In the genomic region with DNA sequence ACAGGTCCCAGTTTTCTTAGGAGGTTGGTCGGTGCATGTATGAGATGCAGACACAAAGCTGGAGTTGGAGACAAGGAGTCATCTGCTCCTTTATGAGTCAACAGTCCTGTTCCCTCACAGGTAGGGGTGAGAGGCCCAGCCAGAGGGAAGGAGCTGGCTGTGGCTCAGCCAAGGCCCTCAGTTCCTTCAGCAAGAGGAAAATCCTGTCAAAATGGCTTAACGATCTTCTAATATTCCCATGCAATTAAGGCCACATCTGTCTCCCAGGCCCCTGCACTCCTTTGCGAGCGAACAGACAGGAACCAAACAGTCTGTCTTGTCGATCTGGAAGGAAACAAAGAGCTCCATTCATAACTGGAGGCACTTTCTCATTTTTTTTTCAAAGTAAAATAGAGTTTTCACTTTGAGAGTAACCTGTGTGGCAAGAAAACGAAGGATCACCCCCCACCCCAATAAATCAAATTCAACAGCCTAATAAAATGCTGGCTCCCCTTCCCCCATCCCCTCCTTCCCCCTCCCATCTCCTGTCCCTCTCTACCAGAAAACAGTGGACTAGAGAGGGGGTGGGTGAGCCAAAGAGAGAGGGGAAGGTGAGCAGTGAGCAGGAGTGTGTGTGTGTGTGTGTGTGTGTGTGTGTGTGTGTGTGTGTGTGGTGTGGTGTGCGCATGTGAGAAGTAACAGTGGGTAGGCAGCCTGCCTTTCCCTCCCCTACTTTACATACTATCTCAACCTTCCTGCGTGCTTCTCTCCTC, we compare ENCODE assay signal across 11 mouse cellular contexts. TPM values are rescaled to one million over a fixed set of nuclear protein-coding genes. Genes with fewer than 3 reads are reported as not detected.
DNase-seq lines count a peak whose midpoint lies in the region; ATAC-seq and TF ChIP-seq lines count a peak whose summit lies in the region.
"Had no signal": no experiment of that assay in that cellular context is flagged by ENCODE, and none has a peak within 500 bp of the region (broad histone marks: within the 10 kb centered on the region; RNA-seq: fewer than 3 reads in every experiment).

No protein-coding gene starts in this region.

- DNase-seq in heart, embryonic 10.5 days (ENCODE audit: low spot score): no peak
- no peak for DNase-seq in heart, adult 2 months
- DNase-seq in lung, postnatal 36 days: no peak
- peak; percentile 51 for DNase-seq in embryo, embryonic 11.5 days (ENCODE audit: low read depth, low spot score)
- DNase-seq in naive thymus-derived CD4-positive, alpha-beta T cell, adult 2 months (ENCODE audit: low read depth): peak; percentile 47
- DNase-seq in right cerebral cortex, postnatal 36 days (ENCODE audit: low spot score in 2 of 2): no peak
- DNase-seq in gastrocnemius, adult 18-20 months (ENCODE audit: low spot score): no peak
- DNase-seq: cerebellum, adult 11 months; right cerebral cortex, postnatal 25 days had no signal

- TF ChIP-seq CTCF in heart, adult 2 months (IDR thresholded peaks at IDR 0.05): no peak

- H3K9ac ChIP-seq in heart, adult 2 months (ENCODE audit: low read depth, low read length): no peak overlapping the region
- H3K9ac ChIP-seq in lung, embryonic 16.5 days (ENCODE audit: low read length): no peak overlapping the region

- no peaks in the 10 kb centered on the region for H3K36me3 ChIP-seq in heart, embryonic 10.5 days
- H3K36me3 ChIP-seq in heart, adult 2 months (ENCODE audit: control insufficient read depth, insufficient read depth, low read length): peaks cover 16% of the 10 kb centered on the region
- no peaks in the 10 kb centered on the region for H3K36me3 ChIP-seq in lung, embryonic 16.5 days (ENCODE audit: control insufficient read depth, insufficient read depth, low read length)
- H3K36me3 ChIP-seq: midbrain, embryonic 10.5 days had no signal

- no peak for ATAC-seq in lung, embryonic 16.5 days (ENCODE audit: low read depth)

- 32% methylated on average over 8 of the region's 8 CpGs for WGBS in heart, embryonic 10.5 days
- 48% methylated on average over 8 of the region's 8 CpGs for WGBS in heart, adult 2 months
- 26% methylated on average over 8 of the region's 8 CpGs for WGBS in lung, embryonic 16.5 days

- 0 out of 2 replicates have a peak overlapping the region, but pooled peaks have one; percentile 18 for H3K4me3 ChIP-seq in heart, embryonic 10.5 days
- no peak overlapping the region for H3K4me3 ChIP-seq in heart, adult 2 months
- H3K4me3 ChIP-seq in lung, embryonic 16.5 days (ENCODE audit: low read length): no peak overlapping the region
- H3K4me3 ChIP-seq: midbrain, embryonic 10.5 days had no signal

- H3K79me2 ChIP-seq in heart, adult 2 months (replicated peaks; ENCODE audit: control insufficient read depth, insufficient read depth, low read length): peaks cover 4% of the 10 kb centered on the region

- H3K27me3 ChIP-seq in heart, embryonic 10.5 days (ENCODE audit: insufficient read depth, poor library complexity, severe bottlenecking): no peaks in the 10 kb centered on the region; the same call in 1 of the 2 replicates
- H3K27me3 ChIP-seq in heart, adult 2 months (ENCODE audit: control insufficient read depth, insufficient read depth, low read length): no peaks in the 10 kb centered on the region
- no peaks in the 10 kb centered on the region for H3K27me3 ChIP-seq in lung, embryonic 16.5 days (ENCODE audit: control insufficient read depth, insufficient read depth, low read depth, low read length)

- peak overlapping the region; percentile 14; the same call in 1 of the 2 replicates for H3K4me2 ChIP-seq in lung, embryonic 16.5 days (ENCODE audit: low read depth, low read length)

- no peaks in the 10 kb centered on the region for H3K9me3 ChIP-seq in heart, embryonic 10.5 days
- H3K9me3 ChIP-seq in lung, embryonic 16.5 days (ENCODE audit: control insufficient read depth, low read length): no peaks in the 10 kb centered on the region
- H3K9me3 ChIP-seq: midbrain, embryonic 10.5 days had no signal

- TF ChIP-seq EP300 in heart, adult 2 months (IDR thresholded peaks at IDR 0.05; ENCODE audit: insufficient read depth, low read depth, low read length): no peak

- no peak for TF ChIP-seq POLR2A in heart, adult 2 months (IDR thresholded peaks at IDR 0.05; ENCODE audit: insufficient read depth, low read depth, low read length)

- intact Hi-C loops in heart, adult 2 months (cut with DNase I): no loop called here

- H3K4me1 ChIP-seq in heart, embryonic 10.5 days: peaks cover 20% of the 10 kb centered on the region
- peaks cover 27% of the 10 kb centered on the region for H3K4me1 ChIP-seq in heart, adult 2 months (ENCODE audit: control insufficient read depth, insufficient read depth, low read length)
- peaks cover 10% of the 10 kb centered on the region; the same call in 1 of the 2 replicates for H3K4me1 ChIP-seq in lung, embryonic 16.5 days (replicated peaks; ENCODE audit: control insufficient read depth, insufficient read depth, low read length)

- H3K27ac ChIP-seq in heart, embryonic 10.5 days: peak overlapping the region; percentile 6; the same call in 1 of the 2 replicates
- H3K27ac ChIP-seq in heart, adult 2 months: no peak overlapping the region; the same call in 1 of the 2 replicates
- no peak overlapping the region for H3K27ac ChIP-seq in lung, embryonic 16.5 days (ENCODE audit: low read length)
- H3K27ac ChIP-seq: midbrain, embryonic 10.5 days had no signal

RNA-seq across cellular contexts. Expression of a gene that starts 47.6 kb away (rescaled TPM):
- 17.5 and 20.8 TPM in 2 replicates for polyA plus RNA-seq in heart, embryonic 10.5 days (2016; fragmentation: Nextera tagmentation; extraction: Ambion mirVana)
- 10 to 100 TPM; 23.5 to 28.2 TPM for total RNA-seq in heart, adult 2 months (2021)
- polyA plus RNA-seq in heart, adult 2 months (2012; rRNA removed): 14.9 and 17.4 TPM in 2 replicates
- polyA plus RNA-seq in lung, embryonic 16.5 days (2015; fragmentation: Nextera tagmentation; extraction: Ambion mirVana): 32.8 and 34.9 TPM in 2 replicates
- 1 to 10 TPM; 5.3 to 7.2 TPM for total RNA-seq in gastrocnemius, adult 18-20 months (2021)

Comparison
In these comparisons a context has a peak if more than half of its experiments do, and no peak if none do; other contexts are left out.
1. DNase-seq: peak in embryo, embryonic 11.5 days (single experiment) and naive thymus-derived CD4-positive, alpha-beta T cell, adult 2 months (single experiment); none in heart, embryonic 10.5 days (single experiment), heart, adult 2 months (0 of 2), lung, postnatal 36 days (single experiment), right cerebral cortex, postnatal 36 days (0 of 2) and gastrocnemius, adult 18-20 months (single experiment).